Mouse (Mus musculus) brown adipose tissue, adult 24 weeks (tissue): ENCODE data around the gene Gas2l2. TPM values are rescaled to one million over a fixed set of nuclear protein-coding genes. Genes with fewer than 3 reads are reported as not detected.

Experiments used
- H3K27ac ChIP-seq: fragments of 200-500 bp; replicated peaks from 2 replicates; pipeline ENCODE4 v1.5.1; 2012; ENCODE audit warnings: low read depth, mild to moderate bottlenecking, low read length
- H3K4me1 ChIP-seq: fragments of 200-500 bp; 2 replicates; pipeline ENCODE4 v1.6.1; 2012; ENCODE audit warnings: low read length, mixed read lengths; ENCODE audit not compliant: control insufficient read depth, insufficient read depth, insufficient read length
- H3K4me3 ChIP-seq: fragments of 200-500 bp; 2 replicates; pipeline ENCODE4 v1.5.1; 2012; ENCODE audit warnings: low read depth, mild to moderate bottlenecking, low read length, moderate library complexity; ENCODE audit not compliant: insufficient read depth
- polyA plus RNA-seq: library from polyadenylated mRNA; stranded (reverse); fragments of >200 nt; gene quantifications from 2 replicates; pipeline ENCODE4 v1.2.4, GENCODE M21; 2012; ENCODE audit not compliant: missing spikeins, insufficient read depth, insufficient read length

Gas2l2 gene
- polyA plus RNA-seq, 1 experiment, result not detected

GRCm38 (mm10) chr11:83393062-83393461 lies 36.2 kb downstream of the Gas2l2 start:
- Histone ChIP-seq H3K27ac (no peak overlapping the region), H3K4me3 (no peak overlapping the region)

GRCm38 (mm10) chr11:83383532-83383887 lies 45.7 kb downstream of the Gas2l2 start:
- H3K4me3 ChIP-seq, result no peak overlapping the region

More at GRCm38 (mm10) chr11:83393062-83393461, 36.2 kb downstream of the Gas2l2 start:
- H3K4me1 ChIP-seq, result no peaks in the 10 kb centered on the region

GRCm38 (mm10) chr11:83382876-83383531 lies 46.3 kb downstream of the Gas2l2 start:
- H3K27ac ChIP-seq, result no peak overlapping the region

More at GRCm38 (mm10) chr11:83383532-83383887, 45.7 kb downstream of the Gas2l2 start:
- H3K27ac ChIP-seq, result no peak overlapping the region
- H3K4me1 ChIP-seq, result no peaks in the 10 kb centered on the region

GRCm38 (mm10) chr11:83379745-83380341 lies 49.4 kb downstream of the Gas2l2 start:
- no peak overlapping the region for H3K4me3 ChIP-seq
- H3K27ac ChIP-seq, result no peak overlapping the region
- H3K4me1 ChIP-seq, result no peaks in the 10 kb centered on the region

More at GRCm38 (mm10) chr11:83382876-83383531, 46.3 kb downstream of the Gas2l2 start:
- Histone ChIP-seq H3K4me3 (no peak overlapping the region), H3K4me1 (no peaks in the 10 kb centered on the region)

Other genes starting within 250 kb of the Gas2l2 start
- 0.75 and 0.95 TPM in 2 replicates for gene Slfn3, start 238.1 kb downstream of the Gas2l2 start, polyA plus RNA-seq
- gene Slfn14, start 142.7 kb downstream of the Gas2l2 start, polyA plus RNA-seq, result not detected in 2 replicates
- gene Ap2b1, start 130.4 kb downstream of the Gas2l2 start, polyA plus RNA-seq, result 21.0 and 26.5 TPM in 2 replicates
- gene Pex12, start 126.9 kb downstream of the Gas2l2 start, polyA plus RNA-seq, result 4.2 and 9.8 TPM in 2 replicates
- gene Rasl10b, start 20.3 kb downstream of the Gas2l2 start, polyA plus RNA-seq, result not detected in 2 replicates
- gene 1700020L24Rik, start 8.2 kb upstream of the Gas2l2 start, polyA plus RNA-seq, result 2.9 TPM in 1 of 2 replicates, not detected in the other
- 5.4 and 6.6 TPM in 2 replicates for gene Mmp28, start 33.6 kb upstream of the Gas2l2 start, polyA plus RNA-seq
- gene Taf15, start 43.6 kb upstream of the Gas2l2 start, polyA plus RNA-seq, result 29.8 and 35.5 TPM in 2 replicates
- not detected in 2 replicates for gene Heatr9, start 92.7 kb upstream of the Gas2l2 start, polyA plus RNA-seq
- 3.7 and 4.0 TPM in 2 replicates for gene Ccl5, start 101.1 kb upstream of the Gas2l2 start, polyA plus RNA-seq
- 11.4 and 13.7 TPM in 2 replicates for gene Ccl9, start 149.2 kb upstream of the Gas2l2 start, polyA plus RNA-seq
- gene Ccl6, start 163.6 kb upstream of the Gas2l2 start, polyA plus RNA-seq, result 21.1 and 56.5 TPM in 2 replicates
- gene Rpl9-ps1, start 216.2 kb upstream of the Gas2l2 start, polyA plus RNA-seq, result not detected in 2 replicates
- 1.5 and 4.1 TPM in 2 replicates for gene Ccl3, start 219.9 kb upstream of the Gas2l2 start, polyA plus RNA-seq
- gene Ccl4, start 233.1 kb upstream of the Gas2l2 start, polyA plus RNA-seq, result 3.8 TPM in 1 of 2 replicates, not detected in the other